Mouse (Mus musculus) kidney, embryonic 16.5 days (tissue): ENCODE results near the gene Tmtc1. TPM values are rescaled to one million over a fixed set of nuclear protein-coding genes. Genes with fewer than 3 reads are reported as not detected.

Experiments used
- ATAC-seq: fragments of 200-750 bp; cut with Nextera tagmentation; 2 replicates; pipeline ENCODE4 v1.8.0; 2017; ENCODE audit warnings: moderate TSS enrichment; ENCODE audit not compliant: low FRiP score, low TSS enrichment
- H3K27ac ChIP-seq: fragments of 300-500 bp; sonication (generic); 2 replicates; pipeline ENCODE4 v1.5.1; 2014; ENCODE audit warnings: low read length
- H3K27me3 ChIP-seq: fragments of 300-500 bp; sonication (generic); 2 replicates; pipeline ENCODE4 v1.6.1; 2014; ENCODE audit warnings: low read length, control low read depth, mixed read lengths; ENCODE audit not compliant: insufficient read depth
- H3K36me3 ChIP-seq: fragments of 300-500 bp; sonication (generic); 2 replicates; pipeline ENCODE4 v1.6.1; 2014; ENCODE audit warnings: low read length, control low read depth, mixed read lengths; ENCODE audit not compliant: insufficient read depth
- H3K4me1 ChIP-seq: fragments of 300-500 bp; sonication (generic); 2 replicates; pipeline ENCODE4 v1.6.1; 2014; ENCODE audit warnings: low read length, control low read depth, mixed read lengths; ENCODE audit not compliant: insufficient read depth
- H3K4me2 ChIP-seq: fragments of 300-500 bp; sonication (generic); replicated peaks from 2 replicates; pipeline ENCODE4 v1.6.1; 2014; ENCODE audit warnings: low read depth, low read length
- H3K4me3 ChIP-seq: fragments of 300-500 bp; sonication (generic); 2 replicates; pipeline ENCODE4 v1.5.1; 2014; ENCODE audit warnings: mild to moderate bottlenecking, low read length
- H3K9ac ChIP-seq: fragments of 300-500 bp; sonication (generic); replicated peaks from 2 replicates; pipeline ENCODE4 v1.6.1; 2014; ENCODE audit warnings: low read length
- H3K9me3 ChIP-seq: fragments of 300-500 bp; sonication (generic); 2 replicates; pipeline ENCODE4 v1.6.1; 2016; ENCODE audit warnings: low read length, control low read depth
- WGBS: fragments of 180-500 bp; shearing (Covaris S2); extraction: QIAGEN DNeasy Blood & Tissue Kit; methylation state at CpG from one replicate; pipeline ENCODE4 v1.1.7; 2014; 5-methylcytosine and 5-hydroxymethylcytosine counted together
- polyA plus RNA-seq: library from polyadenylated mRNA; unstranded; fragments of >200 nt; fragmentation: Nextera tagmentation; extraction: Ambion mirVana; gene quantifications from 2 replicates; pipeline ENCODE4 v1.2.1, GENCODE M21; 2015

Tmtc1 gene
- polyA plus RNA-seq, 1 experiment from 2014 or later: 1.8 TPM

- Histone ChIP-seq H3K4me2 (no peak overlapping the region), H3K27me3 (peaks cover 9% of the 10 kb centered on the region), H3K4me1 (peaks cover 11% of the 10 kb centered on the region), H3K4me3 (no peak overlapping the region), H3K9me3 (no peaks in the 10 kb centered on the region), H3K27ac (no peak overlapping the region), H3K9ac (no peak overlapping the region), H3K36me3 (no peaks in the 10 kb centered on the region)
- 88% methylated on average over 1 of the region's 1 CpGs for WGBS
- ATAC-seq: no peak
These were observed 6.6 kb downstream of the Tmtc1 start for GRCm38 (mm10) chr6:148437565-148437964.

DNA sequence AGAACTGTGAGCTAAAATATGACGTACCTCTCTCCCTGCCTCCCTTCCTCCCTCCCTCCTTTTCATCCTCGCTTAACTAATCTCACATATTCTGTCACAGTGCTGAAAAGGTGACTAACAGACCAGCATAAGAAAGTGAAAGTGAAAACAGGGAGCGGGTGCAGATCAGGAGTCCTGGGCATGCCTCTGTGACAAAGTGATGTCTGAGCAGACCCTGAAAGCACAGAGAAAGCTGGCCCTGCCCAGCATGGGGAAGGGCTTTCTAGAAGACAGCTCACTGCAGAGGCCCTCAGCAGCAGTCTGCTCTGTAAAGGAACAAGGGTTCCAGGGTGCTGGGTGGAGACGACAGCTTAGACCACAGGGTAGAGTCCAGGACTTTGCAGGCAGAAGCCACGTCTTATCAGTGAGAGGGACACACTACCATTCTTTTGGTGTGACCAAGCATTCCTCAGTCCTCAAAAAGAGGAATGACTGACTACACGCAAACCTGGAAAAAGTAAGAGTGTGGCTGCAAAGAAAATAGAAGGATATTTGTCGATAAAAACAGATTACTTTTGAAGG, 7.7 kb downstream of the Tmtc1 start:
- H3K27me3 ChIP-seq: peaks cover 4% of the 10 kb centered on the region; the same call in 1 of the 2 replicates
- 82% methylated on average over 7 of the region's 7 CpGs for WGBS
- H3K4me1 ChIP-seq: 0 out of 2 replicates have a peak, but pooled peaks cover 2% of the 10 kb centered on the region
- no peak overlapping the region for H3K9ac ChIP-seq
- H3K9me3 ChIP-seq: no peaks in the 10 kb centered on the region
- no peak for ATAC-seq
- no peak overlapping the region for H3K27ac ChIP-seq
- no peaks in the 10 kb centered on the region for H3K36me3 ChIP-seq
- no peak overlapping the region for H3K4me2 ChIP-seq
- no peak overlapping the region for H3K4me3 ChIP-seq

GRCm38 (mm10) chr6:148421577-148421976, 22.6 kb downstream of the Tmtc1 start:
- Histone ChIP-seq H3K4me1 (no peaks in the 10 kb centered on the region), H3K9me3 (no peaks in the 10 kb centered on the region), H3K4me2 (no peak overlapping the region), H3K36me3 (no peaks in the 10 kb centered on the region), H3K4me3 (no peak overlapping the region), H3K27ac (no peak overlapping the region), H3K27me3 (no peaks in the 10 kb centered on the region), H3K9ac (no peak overlapping the region)
- ATAC-seq: no peak
- WGBS: 42% methylated on average over 7 of the region's 7 CpGs

- WGBS: 53% methylated on average over 6 of the region's 6 CpGs
- Histone ChIP-seq H3K9me3 (no peaks in the 10 kb centered on the region), H3K4me1 (no peaks in the 10 kb centered on the region), H3K9ac (no peak overlapping the region), H3K4me3 (no peak overlapping the region), H3K36me3 (no peaks in the 10 kb centered on the region), H3K27me3 (no peaks in the 10 kb centered on the region), H3K27ac (no peak overlapping the region), H3K4me2 (no peak overlapping the region)
- peak; percentile 39; the same call in 1 of the 2 replicates for ATAC-seq
These were observed 23.8 kb downstream of the Tmtc1 start for GRCm38 (mm10) chr6:148420387-148420786.

DNA sequence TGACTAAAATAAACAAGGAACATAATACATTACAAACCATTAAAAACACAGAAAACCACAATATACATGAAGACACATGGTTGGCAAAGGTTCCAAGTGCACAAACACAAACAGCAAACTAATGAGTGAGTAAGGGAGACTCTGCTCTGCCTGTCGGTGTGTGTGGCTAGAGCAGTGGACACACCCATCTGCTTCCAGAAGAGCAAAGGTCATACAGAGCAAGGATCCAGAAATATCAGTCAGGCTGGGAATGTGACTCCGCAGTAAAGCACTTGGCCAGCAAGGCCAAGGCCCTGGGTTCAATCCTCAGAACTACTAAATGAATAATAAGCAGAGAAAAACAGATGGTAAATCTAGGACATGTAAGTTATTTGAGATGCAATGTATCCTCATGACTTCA, 27.6 kb downstream of the Tmtc1 start:
- no peak overlapping the region for H3K4me3 ChIP-seq
- H3K9ac ChIP-seq: no peak overlapping the region
- no peaks in the 10 kb centered on the region for H3K4me1 ChIP-seq
- 61% methylated on average over 2 of the region's 2 CpGs for WGBS
- H3K4me2 ChIP-seq: no peak overlapping the region
- no peaks in the 10 kb centered on the region for H3K36me3 ChIP-seq
- no peaks in the 10 kb centered on the region for H3K27me3 ChIP-seq
- no peak for ATAC-seq
- H3K9me3 ChIP-seq: no peaks in the 10 kb centered on the region
- no peak overlapping the region for H3K27ac ChIP-seq

DNA sequence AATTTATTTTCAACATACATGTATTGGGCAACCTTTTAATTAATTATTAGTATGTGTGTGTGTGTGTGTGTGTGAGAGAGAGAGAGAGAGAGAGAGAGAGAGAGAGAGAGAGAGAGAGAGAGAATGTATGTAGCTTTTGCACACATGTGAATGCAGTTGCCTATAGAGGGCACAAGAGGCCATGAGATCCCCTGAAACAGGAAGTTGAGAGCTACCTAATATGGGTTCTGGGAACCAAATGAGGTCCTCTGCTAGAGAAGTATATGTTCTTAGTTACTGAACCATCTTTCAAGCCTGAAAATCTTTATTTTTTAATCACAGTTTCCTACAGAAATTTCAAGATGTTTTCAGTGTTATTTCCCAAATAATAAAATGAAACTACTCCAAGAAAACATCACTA, 30.6 kb downstream of the Tmtc1 start:
- no peaks in the 10 kb centered on the region for H3K36me3 ChIP-seq
- H3K27me3 ChIP-seq: no peaks in the 10 kb centered on the region
- H3K9ac ChIP-seq: no peak overlapping the region
- H3K4me3 ChIP-seq: no peak overlapping the region
- no peak overlapping the region for H3K27ac ChIP-seq
- ATAC-seq: no peak
- no peak overlapping the region for H3K4me2 ChIP-seq
- no peaks in the 10 kb centered on the region for H3K9me3 ChIP-seq
- H3K4me1 ChIP-seq: no peaks in the 10 kb centered on the region

GRCm38 (mm10) chr6:148406792-148407490, 37.2 kb downstream of the Tmtc1 start:
- H3K4me3 ChIP-seq: no peak overlapping the region
- H3K36me3 ChIP-seq: no peaks in the 10 kb centered on the region
- no peak for ATAC-seq
- H3K4me1 ChIP-seq: no peaks in the 10 kb centered on the region
- 93% methylated on average over 2 of the region's 2 CpGs for WGBS
- H3K9me3 ChIP-seq: no peaks in the 10 kb centered on the region
- no peaks in the 10 kb centered on the region for H3K27me3 ChIP-seq
- no peak overlapping the region for H3K4me2 ChIP-seq
- H3K9ac ChIP-seq: no peak overlapping the region
- H3K27ac ChIP-seq: no peak overlapping the region

DNA sequence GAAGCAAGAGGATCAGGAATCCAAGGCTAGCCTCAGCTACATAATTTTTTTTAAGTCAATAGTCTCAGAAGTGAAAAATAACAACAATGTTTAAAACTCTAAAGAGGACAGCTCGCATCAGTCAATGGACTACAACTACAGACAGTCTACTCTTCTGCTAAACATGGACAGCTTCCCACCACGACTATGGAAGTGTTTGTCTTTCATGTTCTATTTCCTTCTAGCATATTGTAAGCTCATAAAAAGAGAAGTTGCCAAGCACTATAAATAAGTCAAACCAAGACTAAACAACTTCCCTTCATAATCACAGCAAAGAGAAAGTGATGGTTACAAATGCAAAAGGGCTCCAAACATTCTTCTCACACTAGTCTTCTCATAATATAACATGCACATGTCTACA, 38.6 kb downstream of the Tmtc1 start:
- Histone ChIP-seq H3K27ac (no peak overlapping the region), H3K9me3 (no peaks in the 10 kb centered on the region), H3K4me2 (no peak overlapping the region), H3K27me3 (no peaks in the 10 kb centered on the region), H3K4me3 (no peak overlapping the region), H3K4me1 (no peaks in the 10 kb centered on the region), H3K36me3 (no peaks in the 10 kb centered on the region), H3K9ac (no peak overlapping the region)
- ATAC-seq: no peak
- 66% methylated on average over 2 of the region's 2 CpGs for WGBS

- Histone ChIP-seq H3K36me3 (no peaks in the 10 kb centered on the region), H3K4me1 (no peaks in the 10 kb centered on the region), H3K4me2 (no peak overlapping the region), H3K4me3 (no peak overlapping the region), H3K27me3 (no peaks in the 10 kb centered on the region), H3K9me3 (no peaks in the 10 kb centered on the region), H3K27ac (no peak overlapping the region), H3K9ac (no peak overlapping the region)
- ATAC-seq: no peak
- 41% methylated on average over 1 of the region's 1 CpGs for WGBS
These were observed 39.7 kb downstream of the Tmtc1 start for GRCm38 (mm10) chr6:148404500-148404899.

GRCm38 (mm10) chr6:148403761-148404160, 40.4 kb downstream of the Tmtc1 start:
- no peaks in the 10 kb centered on the region for H3K36me3 ChIP-seq
- ATAC-seq: no peak
- WGBS: 55% methylated on average over 3 of the region's 3 CpGs
- H3K27ac ChIP-seq: no peak overlapping the region
- H3K9me3 ChIP-seq: no peaks in the 10 kb centered on the region
- H3K4me2 ChIP-seq: no peak overlapping the region
- H3K4me1 ChIP-seq: no peaks in the 10 kb centered on the region
- H3K4me3 ChIP-seq: no peak overlapping the region
- H3K27me3 ChIP-seq: no peaks in the 10 kb centered on the region
- H3K9ac ChIP-seq: no peak overlapping the region
